Mouse (Mus musculus) hindlimb bud, embryonic 11.5 days (tissue): ENCODE measurements at regions not wholly inside any gene's neighbourhood (a gene's known extent, or its start where the extent isn't known, plus 50 kb on each side); places are given as distances from the start of the nearest gene placed in this dataset.

Experiments used
- DNase-seq: peaks from one replicate; pipeline ENCODE4 v3.0.0-alpha.2; 2012; ENCODE audit warnings: low read depth, low spot score; ENCODE audit errors: extremely low spot score

- DNase-seq, result no peak
These were observed 59.9 kb downstream of the Adamts1 start for GRCm38 (mm10) chr16:85743022-85743421.

GRCm38 (mm10) chr16:85738606-85739195 is 64.2 kb downstream of the Adamts1 start:
- no peak for DNase-seq

- DNase-seq, result no peak
These were observed 74.9 kb downstream of the Adamts1 start for GRCm38 (mm10) chr16:85728026-85728425.

GRCm38 (mm10) chr16:85721968-85722367 is 80.9 kb downstream of the Adamts1 start:
- no peak for DNase-seq

GRCm38 (mm10) chr16:85712291-85712690 is 90.6 kb downstream of the Adamts1 start:
- no peak for DNase-seq

- no peak for DNase-seq
These were observed 98.5 kb downstream of the Adamts1 start for GRCm38 (mm10) chr16:85704254-85705020.

GRCm38 (mm10) chr16:85702889-85703480 is 99.9 kb downstream of the Adamts1 start:
- DNase-seq, result no peak

GRCm38 (mm10) chr16:85699329-85699728 is 103.6 kb downstream of the Adamts1 start:
- DNase-seq, result no peak

GRCm38 (mm10) chr16:85682721-85683120 is 120.2 kb downstream of the Adamts1 start:
- DNase-seq, result no peak

- no peak for DNase-seq
These were observed 122.6 kb downstream of the Adamts1 start for GRCm38 (mm10) chr16:85680351-85680750.

- no peak for DNase-seq
These were observed 124.1 kb downstream of the Adamts1 start for GRCm38 (mm10) chr16:85678781-85679180.

- DNase-seq, result no peak
These were observed 124.7 kb downstream of the Adamts1 start for GRCm38 (mm10) chr16:85678228-85678627.

GRCm38 (mm10) chr16:85677027-85677426 is 123.8 kb upstream of the Cyyr1 start:
- DNase-seq, result no peak

GRCm38 (mm10) chr16:85668767-85669166 is 115.6 kb upstream of the Cyyr1 start:
- DNase-seq, result no peak

GRCm38 (mm10) chr16:85667790-85668189 is 114.6 kb upstream of the Cyyr1 start:
- no peak for DNase-seq

GRCm38 (mm10) chr16:85649516-85649915 is 96.3 kb upstream of the Cyyr1 start:
- DNase-seq, result no peak

GRCm38 (mm10) chr16:85640992-85641391 is 87.8 kb upstream of the Cyyr1 start:
- DNase-seq, result no peak

GRCm38 (mm10) chr16:85637079-85637478 is 83.9 kb upstream of the Cyyr1 start:
- DNase-seq, result no peak

GRCm38 (mm10) chr16:85629738-85630137 is 76.5 kb upstream of the Cyyr1 start:
- DNase-seq, result peak; percentile 3

- DNase-seq, result no peak
These were observed 71.3 kb upstream of the Cyyr1 start for GRCm38 (mm10) chr16:85624505-85624904.

GRCm38 (mm10) chr16:85604089-85604488 is 50.9 kb upstream of the Cyyr1 start:
- DNase-seq, result no peak
